Mouse (Mus musculus) Patski (cell line): ENCODE measurements around the gene Cd93. TPM values are rescaled to one million over a fixed set of nuclear protein-coding genes. Genes with fewer than 3 reads are reported as not detected.

Experiments used
- ATAC-seq: fragments of 100-300 bp; one replicate; pipeline ENCODE4 v1.8.0; 2021
- CTCF ChIA-PET: fragments of 350-600 bp; sonication (Branson Sonifier 250); formaldehyde crosslinking; loops from one replicate; lab custom pipeline; 2022; ENCODE audit warnings: inconsistent platforms; lab: Charles Lee
- POLR2A ChIA-PET: fragments of 350-600 bp; sonication (Branson Sonifier 250); formaldehyde crosslinking; loops from one replicate; lab custom pipeline; 2022; ENCODE audit warnings: antibody characterized with exemption, inconsistent platforms; lab: Charles Lee
- DNase-seq: peaks from one replicate; pipeline ENCODE4 v3.0.0-alpha.2; 2011; ENCODE audit warnings: low read depth, low spot score
- H3K27me3 ChIP-seq: fragments of 371-371 bp; one replicate; pipeline ENCODE4 v1.5.1; 2021
- CTCF ChIP-seq: fragments of 100-300 bp; IDR thresholded peaks from one replicate; pipeline ENCODE4 v1.5.1; 2021
- in situ Hi-C: fragments of 300-500 bp; cut with MboI; formaldehyde crosslinking; loops from 3 replicates; pipeline ENCODE4 v1.11.1; 2018; ENCODE audit warnings: low pct_unique_long_range_greater_than_20kb, mixed read lengths
- polyA plus RNA-seq: library from polyadenylated mRNA; unstranded; gene quantifications from one replicate; pipeline ENCODE4 v1.2.3, GENCODE M21; 2021

Gene Cd93
- polyA plus RNA-seq, 1 experiment from 2014 or later = 0.01 TPM

- ATAC-seq (no peak), DNase-seq (no peak)
- ChIA-PET CTCF (interaction anchor here (2.1 kb wide), 1 partner anchor 10 kb away, joined by 7 read pairs; no protein-coding TSS in a partner anchor), POLR2A (interaction anchor here (0.6 kb wide), 1 partner anchor 102 kb away, joined by 3 read pairs; no protein-coding TSS in a partner anchor)
- no peak for TF ChIP-seq CTCF
- H3K27me3 ChIP-seq = no peaks in the 10 kb centered on the region
- in situ Hi-C loops = no loop called here
Measured at GRCm38 (mm10) chr2:148421706-148422105, 21.7 kb downstream of the Cd93 start.

- no peaks in the 10 kb centered on the region for H3K27me3 ChIP-seq
- in situ Hi-C loops = no loop called here
- TF ChIP-seq CTCF = no peak
- DNase-seq (no peak), ATAC-seq (no peak)
- POLR2A ChIA-PET = no interaction called here
- CTCF ChIA-PET = interaction anchor here (0.8 to 2.1 kb wide), 2 partner anchors 11 to 103 kb away, joined by 4 to 7 read pairs; no protein-coding TSS in a partner anchor
Measured at GRCm38 (mm10) chr2:148421112-148421511, 22.3 kb downstream of the Cd93 start.

DNA sequence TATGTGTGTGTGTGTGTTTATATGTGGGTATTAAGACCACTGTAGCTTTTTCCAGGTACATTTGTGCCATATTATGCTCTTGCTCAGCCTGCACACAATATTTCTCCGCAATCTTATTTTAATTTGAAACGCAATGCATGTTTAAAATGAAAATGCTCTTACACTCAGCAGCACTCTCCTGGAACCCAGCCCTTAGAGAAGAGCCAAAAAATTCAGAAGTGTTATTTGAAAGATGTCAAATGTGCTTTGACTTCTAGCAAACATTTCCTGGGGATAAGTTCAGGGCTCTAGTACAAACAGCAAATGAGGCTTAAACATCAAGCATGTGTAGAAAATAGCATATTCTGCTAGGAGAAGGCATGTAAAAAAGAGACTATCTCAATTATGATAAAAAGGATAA, 23.6 kb downstream of the Cd93 start:
- TF ChIP-seq CTCF = no peak
- DNase-seq (no peak), ATAC-seq (no peak)
- ChIA-PET CTCF (no interaction called here), POLR2A (no interaction called here)
- in situ Hi-C loops = no loop called here
- no peaks in the 10 kb centered on the region for H3K27me3 ChIP-seq

DNA sequence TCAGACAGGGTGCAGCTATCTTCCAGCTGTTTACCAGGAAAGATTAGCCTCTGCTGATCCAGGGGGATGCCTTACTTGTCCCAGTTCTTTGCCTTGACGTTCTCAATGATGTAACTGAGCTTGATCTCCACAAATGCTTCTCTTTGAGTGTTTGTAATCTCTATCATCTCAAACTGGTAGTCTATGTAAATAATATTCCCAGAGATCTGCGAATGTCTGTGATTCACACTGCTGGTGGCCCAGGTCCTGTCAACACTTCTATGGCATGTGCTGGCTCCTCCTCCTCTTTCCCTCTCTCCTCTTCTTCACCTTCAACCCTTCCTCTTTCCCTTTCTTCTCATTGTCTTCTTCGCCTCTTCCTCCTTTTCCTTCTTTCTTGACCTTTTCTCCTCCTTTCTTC, 24.2 kb downstream of the Cd93 start:
- in situ Hi-C loops = no loop called here
- DNase-seq = no peak
- CTCF ChIA-PET = interaction anchor here (0.9 kb wide), 1 partner anchor 9 kb away, joined by 3 read pairs; no protein-coding TSS in a partner anchor
- POLR2A ChIA-PET = no interaction called here
- TF ChIP-seq CTCF = no peak
- H3K27me3 ChIP-seq = no peaks in the 10 kb centered on the region
- no peak for ATAC-seq

- DNase-seq (no peak), ATAC-seq (no peak)
- in situ Hi-C loops = loop anchor here (5.0 kb wide), 1 partner anchor 162 kb away; no protein-coding TSS in a partner anchor
- no peaks in the 10 kb centered on the region for H3K27me3 ChIP-seq
- ChIA-PET CTCF (interaction anchor here (0.6 to 3.1 kb wide), 20 partner anchors 9 to 290 kb away, joined by 3 to 16 read pairs (median 4); no protein-coding TSS in a partner anchor), POLR2A (no interaction called here)
- TF ChIP-seq CTCF = no peak
Measured at GRCm38 (mm10) chr2:148409821-148410220, 33.5 kb downstream of the Cd93 start.

DNA sequence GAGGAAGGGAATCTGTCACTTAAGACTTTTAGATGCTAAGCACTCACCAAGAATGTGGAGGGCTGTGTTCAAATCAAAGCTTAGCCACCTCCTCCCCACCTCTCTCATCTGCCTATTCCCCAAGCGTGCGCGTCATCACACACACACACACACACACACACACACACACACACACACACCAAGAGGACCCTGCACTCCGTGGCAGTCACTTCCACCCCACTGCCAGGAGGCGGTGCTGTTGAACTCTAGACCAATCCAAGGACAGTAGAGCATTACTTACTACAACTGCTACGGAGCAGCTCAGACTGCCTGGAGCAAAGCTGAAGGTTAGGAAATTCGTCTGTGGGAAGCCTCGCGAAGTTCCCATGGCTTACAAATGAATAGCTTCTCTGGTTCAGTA, 34.2 kb downstream of the Cd93 start:
- ChIA-PET POLR2A (no interaction called here), CTCF (interaction anchor here (0.6 to 3.1 kb wide), 22 partner anchors 10 to 289 kb away, joined by 3 to 16 read pairs (median 4); no protein-coding TSS in a partner anchor)
- no peak for DNase-seq

GRCm38 (mm10) chr2:148408761-148409120, 34.6 kb downstream of the Cd93 start:
- CTCF ChIA-PET = interaction anchor here (0.7 to 3.1 kb wide), 13 partner anchors 11 to 289 kb away, joined by 3 to 16 read pairs (median 3); no protein-coding TSS in a partner anchor
- in situ Hi-C loops = loop anchor here (5.0 kb wide), 1 partner anchor 164 kb away; no protein-coding TSS in a partner anchor
- POLR2A ChIA-PET = no interaction called here
- H3K27me3 ChIP-seq = no peaks in the 10 kb centered on the region
- no peak for DNase-seq
- no peak for ATAC-seq
- no peak for TF ChIP-seq CTCF

More for the DNA sequence above, 34.2 kb downstream of the Cd93 start:
- peak; percentile 57 for ATAC-seq
- TF ChIP-seq CTCF = no peak
- H3K27me3 ChIP-seq = no peaks in the 10 kb centered on the region
- in situ Hi-C loops = loop anchor here (5.0 kb wide), 1 partner anchor 163 kb away; no protein-coding TSS in a partner anchor

DNA sequence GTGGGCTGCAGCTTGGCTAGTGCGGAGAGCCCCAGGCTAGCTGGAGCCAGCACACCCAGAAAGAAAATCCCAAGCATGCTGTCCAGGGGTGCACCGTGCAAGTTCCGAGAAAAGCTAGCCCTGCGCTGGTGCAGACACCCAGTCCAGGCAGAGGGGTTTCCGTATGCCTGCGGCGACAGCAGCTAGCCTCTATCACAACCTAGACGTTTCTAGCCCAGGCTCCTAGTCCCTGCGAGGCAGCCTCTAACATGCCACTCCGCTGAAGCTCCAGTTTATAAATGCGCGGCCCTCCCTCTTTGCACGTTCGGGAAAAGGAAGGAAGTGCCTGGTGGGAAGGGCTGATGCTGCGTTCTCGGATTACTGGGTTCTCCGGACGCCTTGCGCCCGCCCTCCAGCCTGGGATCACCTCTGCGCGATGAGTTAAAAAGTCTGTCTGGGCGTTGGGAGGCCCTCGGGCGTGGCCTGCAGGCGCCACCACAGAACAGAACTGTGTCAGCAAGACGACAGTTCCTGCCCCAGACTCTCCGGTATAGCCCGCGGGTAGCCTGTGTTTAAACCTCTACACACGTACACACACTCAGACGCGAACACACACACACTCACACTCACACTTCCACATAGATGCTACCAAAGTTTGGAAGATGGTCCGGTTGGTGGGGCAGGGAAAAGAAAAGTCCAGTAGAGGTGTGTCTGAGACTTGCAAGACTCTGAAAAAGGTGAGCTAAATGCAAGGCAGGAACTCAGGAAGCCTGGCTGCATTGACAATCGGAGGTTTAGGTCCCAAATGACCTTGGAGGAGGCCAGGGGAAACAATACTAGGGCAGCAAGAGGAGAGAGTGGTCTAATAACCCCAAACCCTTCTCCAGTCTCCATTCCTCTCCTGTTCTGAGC, 35.2 kb downstream of the Cd93 start, which contains the start of gene Thbd:
Gene Thbd (minus strand): TSS at position 319 of the 891 bp plus-strand sequence.
- in situ Hi-C loops = loop anchor here (5.0 kb wide), 1 partner anchor 164 kb away; no protein-coding TSS in a partner anchor
- POLR2A ChIA-PET = no interaction called here

GRCm38 (mm10) chr2:148406971-148407869, 36.1 kb downstream of the Cd93 start:
- DNase-seq (no peak), ATAC-seq (no peak)
- no peaks in the 10 kb centered on the region for H3K27me3 ChIP-seq
- in situ Hi-C loops = loop anchor here (5.0 kb wide), 1 partner anchor 165 kb away; no protein-coding TSS in a partner anchor
- POLR2A ChIA-PET = no interaction called here
- CTCF ChIA-PET = no interaction called here
- TF ChIP-seq CTCF = no peak

More for the DNA sequence above, 35.2 kb downstream of the Cd93 start, which contains the start of gene Thbd:
- CTCF ChIA-PET = interaction anchor here (0.7 to 3.1 kb wide), 8 partner anchors 128 to 288 kb away, joined by 3 to 16 read pairs (median 4); no protein-coding TSS in a partner anchor
- no peaks in the 10 kb centered on the region for H3K27me3 ChIP-seq
- DNase-seq (no peak), ATAC-seq (no peak)
- no peak for TF ChIP-seq CTCF
